Mouse (Mus musculus): Measurements from ENCODE around the gene Acsf3.

- TF ChIP-seq CTCF (IDR thresholded peaks at IDR 0.05; ENCODE audit: low read depth) (0 out of 2 replicates have a peak, but pooled peaks have one; percentile 12), EP300 (optimal IDR thresholded peaks at IDR 0.05) (no peak)
Measured at GRCm38 (mm10) chr8:122727412-122727811, 47.9 kb upstream of the Acsf3 start.
